In genomic region chr8:103400143-103400542, GRCm38 (mm10) we compare ENCODE assay signal across 31 mouse cellular contexts.
DNase-seq lines count a peak whose midpoint lies in the region; ATAC-seq lines count a peak whose summit lies in the region.
"Had no signal": no experiment of that assay in that cellular context is flagged by ENCODE, and none has a peak within 500 bp of the region (broad histone marks: within the 10 kb centered on the region; RNA-seq: fewer than 3 reads in every experiment).

No protein-coding gene starts in this region.

- H3K4me1 ChIP-seq in kidney, embryonic 15.5 days, result peaks cover 4% of the 10 kb centered on the region; the same call in 1 of the 2 replicates
- H3K4me1 ChIP-seq in hindbrain, embryonic 11.5 days (replicated peaks; ENCODE audit: control insufficient read depth, insufficient read depth, low read length), result no peaks in the 10 kb centered on the region

- WGBS in kidney, embryonic 15.5 days, result 90% methylated on average over 1 of the region's 1 CpGs
- WGBS in hindbrain, embryonic 11.5 days, result 72% methylated on average over 1 of the region's 1 CpGs

- H3K27me3 ChIP-seq in kidney, embryonic 15.5 days, result no peaks in the 10 kb centered on the region
- no peaks in the 10 kb centered on the region for H3K27me3 ChIP-seq in hindbrain, embryonic 11.5 days (ENCODE audit: control insufficient read depth, insufficient read depth, low read length)
- H3K27me3 ChIP-seq: heart, embryonic 13.5 days; hindbrain, embryonic 15.5 days; Patski had no signal

- no peaks in the 10 kb centered on the region for H3K9me3 ChIP-seq in kidney, embryonic 15.5 days (replicated peaks)
- H3K9me3 ChIP-seq in hindbrain, embryonic 11.5 days (ENCODE audit: control insufficient read depth, low read length), result no peaks in the 10 kb centered on the region
- H3K9me3 ChIP-seq: heart, embryonic 13.5 days; hindbrain, embryonic 15.5 days had no signal

- H3K4me2 ChIP-seq in kidney, embryonic 15.5 days, result no peak overlapping the region
- H3K4me2 ChIP-seq in hindbrain, embryonic 11.5 days (replicated peaks; ENCODE audit: low read depth, low read length), result no peak overlapping the region
- H3K4me2 ChIP-seq: heart, embryonic 13.5 days; hindbrain, embryonic 15.5 days had no signal

- no peaks in the 10 kb centered on the region for H3K36me3 ChIP-seq in kidney, embryonic 15.5 days
- no peaks in the 10 kb centered on the region for H3K36me3 ChIP-seq in hindbrain, embryonic 11.5 days (ENCODE audit: control insufficient read depth, insufficient read depth, low read length)
- H3K36me3 ChIP-seq: heart, embryonic 13.5 days; hindbrain, embryonic 15.5 days had no signal

- H3K9ac ChIP-seq in kidney, embryonic 15.5 days, result no peak overlapping the region
- no peak overlapping the region for H3K9ac ChIP-seq in hindbrain, embryonic 11.5 days (ENCODE audit: low read depth, low read length)
- H3K9ac ChIP-seq: heart, embryonic 13.5 days; hindbrain, embryonic 15.5 days; liver, embryonic 14.5 days had no signal

- H3K27ac ChIP-seq in kidney, embryonic 15.5 days, result no peak overlapping the region
- no peak overlapping the region for H3K27ac ChIP-seq in hindbrain, embryonic 11.5 days (ENCODE audit: low read depth, low read length)
- H3K27ac ChIP-seq: gastrocnemius, adult 2 months; heart, adult 2 months; heart, embryonic 13.5 days; hindbrain, embryonic 15.5 days; liver, embryonic 14.5 days had no signal

- DNase-seq in frontal cortex, postnatal 10 days (ENCODE audit: low spot score in 2 of 2), result no peak
- peak; percentile 5 for DNase-seq in right cerebral cortex, adult 18-20 months
- DNase-seq in right cerebral cortex, postnatal 4 days, result no peak
- peak; percentile 86 for DNase-seq in layer of hippocampus, adult 9-11 months
- DNase-seq in hindbrain, embryonic 11.5 days (ENCODE audit: low spot score), result no peak
- DNase-seq: adrenal gland, postnatal 25 days; cerebellum, adult 9-10 months; cerebellum, postnatal 36 days; gastrocnemius, adult 2 months; gastrocnemius, postnatal 36 days; heart, adult 2 months; heart, postnatal 10 days; kidney, adult 11 months; kidney, postnatal 25 days; left cerebral cortex, postnatal 4 days; lung, adult 2 months; lung, postnatal 10 days; midbrain, embryonic 14.5 days; retina, postnatal 1 day; right cerebral cortex, postnatal 25 days; spleen, adult 18-20 months; thymus, adult 18-20 months; thymus, postnatal 25 days had no signal

- H3K4me3 ChIP-seq in kidney, embryonic 15.5 days (replicated peaks), result no peak overlapping the region
- H3K4me3 ChIP-seq in hindbrain, embryonic 11.5 days (ENCODE audit: low read depth, low read length), result no peak overlapping the region
- H3K4me3 ChIP-seq: gastrocnemius, adult 2 months; heart, adult 2 months; heart, embryonic 13.5 days; hindbrain, embryonic 15.5 days had no signal

- peak; percentile 91 for ATAC-seq in frontal cortex, adult (ENCODE audit: low TSS enrichment)
- no peak for ATAC-seq in kidney, embryonic 15.5 days (replicated peaks; ENCODE audit: low FRiP score)
- ATAC-seq in hindbrain, embryonic 11.5 days (ENCODE audit: low FRiP score), result no peak
- ATAC-seq: forebrain, embryonic 14.5 days; inflammation-experienced regulatory T-cells, adult 6 months; Patski had no signal

Comparison
In these comparisons a context has a peak if more than half of its experiments do, and no peak if none do; other contexts are left out.
1. DNase-seq: peak in right cerebral cortex, adult 18-20 months (single experiment) and layer of hippocampus, adult 9-11 months (single experiment); none in frontal cortex, postnatal 10 days (0 of 2), right cerebral cortex, postnatal 4 days (single experiment) and hindbrain, embryonic 11.5 days (single experiment).